Mouse (Mus musculus) cerebellum, adult 2 months (tissue): Measurements from ENCODE around the gene 5730522E02Rik.

Experiments
- CTCF ChIP-seq: fragments of 200-500 bp; IDR thresholded peaks from 2 replicates; pipeline ENCODE4 v1.5.1; 2011; ENCODE audit warnings: low read depth, mild to moderate bottlenecking, control low read depth, low read length, moderate library complexity, borderline replicate concordance; ENCODE audit not compliant: insufficient read depth
- POLR2A ChIP-seq: fragments of 200-500 bp; IDR thresholded peaks from 2 replicates; pipeline ENCODE4 v1.6.1; 2011; ENCODE audit warnings: low read length, control low read depth, borderline replicate concordance; ENCODE audit not compliant: insufficient read depth

GRCm38 (mm10) chr11:25729476-25729875 lies 481.1 kb downstream of the 5730522E02Rik start:
- TF ChIP-seq CTCF = no peak
- TF ChIP-seq POLR2A = no peak
